Mouse (Mus musculus): ENCODE measurements around the gene Ndufaf1. TPM values are rescaled to one million over a fixed set of nuclear protein-coding genes. Genes with fewer than 3 reads are reported as not detected.

Gene Ndufaf1
- 39.0 and 39.5 TPM in 2 replicates for polyA plus RNA-seq (2015; fragmentation: Nextera tagmentation; extraction: Ambion mirVana)

GRCm38 (mm10) chr2:119662220-119663182 is at the start of gene Ndufaf1:
Gene Ndufaf1, minus strand, starts transcription at chr2:119662827.
- Histone ChIP-seq H3K4me3 (peak within 1 kb of the TSS; percentile 93), H3K9me3 (no peaks in the 10 kb centered on the region), H3K4me2 (peak within 1 kb of the TSS; percentile 80), H3K27me3 (no peaks in the 10 kb centered on the region), H3K36me3 (peaks cover 8% of the 10 kb centered on the region; the same call in 1 of the 2 replicates), H3K4me1 (peaks cover 6% of the 10 kb centered on the region; the same call in 1 of the 2 replicates), H3K27ac (no peak within 1 kb of the TSS), H3K9ac (peak within 1 kb of the TSS; percentile 90)
- ATAC-seq (ENCODE audit: borderline replicate concordance, extremely low read depth, low FRiP score, low TSS enrichment), result peak; percentile 57; the same call in 1 of the 2 replicates
- 1% methylated on average over 44 of the region's 44 CpGs for WGBS

- 89% methylated on average over 3 of the region's 3 CpGs for WGBS
- no peak for ATAC-seq (ENCODE audit: borderline replicate concordance, extremely low read depth, low FRiP score, low TSS enrichment)
Measured at GRCm38 (mm10) chr2:119710011-119710410, 47.4 kb upstream of the Ndufaf1 start.

GRCm38 (mm10) chr2:119707676-119708075 is 45.0 kb upstream of the Ndufaf1 start:
- H3K4me1 ChIP-seq, result no peaks in the 10 kb centered on the region
- no peak overlapping the region for H3K9ac ChIP-seq
- H3K36me3 ChIP-seq, result peaks cover 55% of the 10 kb centered on the region
- no peak overlapping the region for H3K27ac ChIP-seq
- no peak overlapping the region for H3K4me2 ChIP-seq
- WGBS, result 73% methylated on average over 3 of the region's 3 CpGs
- no peak for ATAC-seq (ENCODE audit: borderline replicate concordance, extremely low read depth, low FRiP score, low TSS enrichment)
- no peaks in the 10 kb centered on the region for H3K27me3 ChIP-seq
- no peaks in the 10 kb centered on the region for H3K9me3 ChIP-seq
- no peak overlapping the region for H3K4me3 ChIP-seq

More at GRCm38 (mm10) chr2:119710011-119710410, 47.4 kb upstream of the Ndufaf1 start:
- Histone ChIP-seq H3K27me3 (no peaks in the 10 kb centered on the region), H3K36me3 (peaks cover 61% of the 10 kb centered on the region), H3K27ac (no peak overlapping the region), H3K4me1 (no peaks in the 10 kb centered on the region), H3K4me2 (no peak overlapping the region), H3K9ac (no peak overlapping the region), H3K9me3 (no peaks in the 10 kb centered on the region), H3K4me3 (no peak overlapping the region)

- WGBS, result 92% methylated on average over 2 of the region's 2 CpGs
Measured at GRCm38 (mm10) chr2:119703171-119703570, 40.5 kb upstream of the Ndufaf1 start.

GRCm38 (mm10) chr2:119699962-119700361 is 37.3 kb upstream of the Ndufaf1 start:
- 89% methylated on average over 3 of the region's 3 CpGs for WGBS
- Histone ChIP-seq H3K4me3 (no peak overlapping the region), H3K27ac (no peak overlapping the region), H3K27me3 (no peaks in the 10 kb centered on the region), H3K9me3 (no peaks in the 10 kb centered on the region), H3K9ac (no peak overlapping the region), H3K36me3 (peaks cover 8% of the 10 kb centered on the region; the same call in 1 of the 2 replicates), H3K4me1 (no peaks in the 10 kb centered on the region), H3K4me2 (no peak overlapping the region)
- ATAC-seq (ENCODE audit: borderline replicate concordance, extremely low read depth, low FRiP score, low TSS enrichment), result no peak

More at GRCm38 (mm10) chr2:119703171-119703570, 40.5 kb upstream of the Ndufaf1 start:
- Histone ChIP-seq H3K36me3 (peaks cover 28% of the 10 kb centered on the region), H3K4me2 (no peak overlapping the region), H3K4me3 (no peak overlapping the region), H3K9me3 (no peaks in the 10 kb centered on the region), H3K27ac (no peak overlapping the region), H3K9ac (no peak overlapping the region), H3K4me1 (no peaks in the 10 kb centered on the region), H3K27me3 (no peaks in the 10 kb centered on the region)
- no peak for ATAC-seq (ENCODE audit: borderline replicate concordance, extremely low read depth, low FRiP score, low TSS enrichment)

- Histone ChIP-seq H3K27me3 (no peaks in the 10 kb centered on the region), H3K9ac (no peak overlapping the region), H3K9me3 (no peaks in the 10 kb centered on the region), H3K4me2 (no peak overlapping the region), H3K4me1 (no peaks in the 10 kb centered on the region), H3K36me3 (peaks cover 10% of the 10 kb centered on the region; the same call in 1 of the 2 replicates), H3K27ac (no peak overlapping the region), H3K4me3 (no peak overlapping the region)
- ATAC-seq (ENCODE audit: borderline replicate concordance, extremely low read depth, low FRiP score, low TSS enrichment), result no peak
- WGBS, result 88% methylated on average over 2 of the region's 2 CpGs
Measured at GRCm38 (mm10) chr2:119698472-119698871, 35.8 kb upstream of the Ndufaf1 start.

GRCm38 (mm10) chr2:119696111-119696510 is 33.5 kb upstream of the Ndufaf1 start:
- H3K4me2 ChIP-seq, result no peak overlapping the region
- H3K27me3 ChIP-seq, result no peaks in the 10 kb centered on the region
- 72% methylated on average over 1 of the region's 1 CpGs for WGBS
- no peak for ATAC-seq (ENCODE audit: borderline replicate concordance, extremely low read depth, low FRiP score, low TSS enrichment)
- no peaks in the 10 kb centered on the region for H3K4me1 ChIP-seq
- no peak overlapping the region for H3K9ac ChIP-seq
- H3K9me3 ChIP-seq, result no peaks in the 10 kb centered on the region
- no peak overlapping the region for H3K27ac ChIP-seq
- no peak overlapping the region for H3K4me3 ChIP-seq
- peaks cover 12% of the 10 kb centered on the region; the same call in 1 of the 2 replicates for H3K36me3 ChIP-seq

- no peak for ATAC-seq (ENCODE audit: borderline replicate concordance, extremely low read depth, low FRiP score, low TSS enrichment)
- H3K27me3 ChIP-seq, result no peaks in the 10 kb centered on the region
- H3K4me1 ChIP-seq, result no peaks in the 10 kb centered on the region
- no peak overlapping the region for H3K4me3 ChIP-seq
- H3K9ac ChIP-seq, result no peak overlapping the region
- H3K4me2 ChIP-seq, result no peak overlapping the region
- H3K27ac ChIP-seq, result no peak overlapping the region
- H3K9me3 ChIP-seq, result no peaks in the 10 kb centered on the region
- H3K36me3 ChIP-seq, result peaks cover 12% of the 10 kb centered on the region; the same call in 1 of the 2 replicates
- 88% methylated on average over 2 of the region's 2 CpGs for WGBS
Measured at GRCm38 (mm10) chr2:119694826-119695225, 32.2 kb upstream of the Ndufaf1 start.

- H3K4me3 ChIP-seq, result no peak overlapping the region
- no peaks in the 10 kb centered on the region for H3K4me1 ChIP-seq
- no peaks in the 10 kb centered on the region for H3K9me3 ChIP-seq
- no peaks in the 10 kb centered on the region for H3K27me3 ChIP-seq
- no peak overlapping the region for H3K27ac ChIP-seq
- ATAC-seq (ENCODE audit: borderline replicate concordance, extremely low read depth, low FRiP score, low TSS enrichment), result no peak
- H3K4me2 ChIP-seq, result no peak overlapping the region
- H3K9ac ChIP-seq, result no peak overlapping the region
- 77% methylated on average over 9 of the region's 9 CpGs for WGBS
- peaks cover 18% of the 10 kb centered on the region for H3K36me3 ChIP-seq
Measured at GRCm38 (mm10) chr2:119692003-119692701, 29.5 kb upstream of the Ndufaf1 start.

GRCm38 (mm10) chr2:119683706-119684105 is 21.1 kb upstream of the Ndufaf1 start:
- H3K27me3 ChIP-seq, result no peaks in the 10 kb centered on the region
- no peak overlapping the region for H3K4me2 ChIP-seq
- H3K4me1 ChIP-seq, result no peaks in the 10 kb centered on the region
- ATAC-seq (ENCODE audit: borderline replicate concordance, extremely low read depth, low FRiP score, low TSS enrichment), result no peak
- H3K36me3 ChIP-seq, result peaks cover 20% of the 10 kb centered on the region
- no peaks in the 10 kb centered on the region for H3K9me3 ChIP-seq
- no peak overlapping the region for H3K9ac ChIP-seq
- no peak overlapping the region for H3K4me3 ChIP-seq
- WGBS, result 83% methylated on average over 2 of the region's 2 CpGs
- H3K27ac ChIP-seq, result no peak overlapping the region

- Histone ChIP-seq H3K4me1 (peaks cover 11% of the 10 kb centered on the region), H3K4me3 (peak overlapping the region; percentile 100), H3K4me2 (peak overlapping the region; percentile 78), H3K27ac (peak overlapping the region; percentile 83; the same call in 1 of the 2 replicates), H3K27me3 (no peaks in the 10 kb centered on the region), H3K9me3 (no peaks in the 10 kb centered on the region), H3K9ac (peak overlapping the region; percentile 99), H3K36me3 (peaks cover 3% of the 10 kb centered on the region; the same call in 1 of the 2 replicates)
- no peak for ATAC-seq (ENCODE audit: borderline replicate concordance, extremely low read depth, low FRiP score, low TSS enrichment)
- 3% methylated on average over 5 of the region's 5 CpGs for WGBS
Measured at GRCm38 (mm10) chr2:119675831-119676230, 13.2 kb upstream of the Ndufaf1 start.
